Mouse (Mus musculus): ENCODE results near the gene Tbx10. TPM values are rescaled to one million over a fixed set of nuclear protein-coding genes. Genes with fewer than 3 reads are reported as not detected.
"Not testable (repeated sequence)": the region's sequence is repeated elsewhere in the genome, so short reads cannot be mapped to it uniquely, and the experiment has no call there.

Tbx10 gene
- total and polyA plus RNA-seq, 2 experiments from 2014 or later: not detected

GRCm38 (mm10) chr19:3958470-3958869 lies 34.1 kb upstream of the Tbx10 start, which contains the start of gene Aldh3b3:
TSS of gene Aldh3b3 (plus strand) at chr19:3958645.
- DNase-seq (ENCODE audit: low spot score) (peak; percentile 51), ATAC-seq (ENCODE audit: low FRiP score) (no peak)
- H3K9ac ChIP-seq (replicated peaks; ENCODE audit: low read length, poor library complexity, severe bottlenecking): no peak within 1 kb of the TSS
- no peaks in the 10 kb centered on the region for H3K27me3 ChIP-seq (ENCODE audit: insufficient read depth, low read length)
- H3K4me1 ChIP-seq (ENCODE audit: insufficient read depth, low read length): no peaks in the 10 kb centered on the region
- 74% methylated on average over 4 of the region's 4 CpGs for WGBS
- no peak for TF ChIP-seq CTCF (IDR thresholded peaks at IDR 0.05)
- H3K4me2 ChIP-seq (ENCODE audit: low read depth, low read length, poor library complexity, severe bottlenecking): no peak within 1 kb of the TSS
- no peak within 1 kb of the TSS for H3K4me3 ChIP-seq (ENCODE audit: low read depth, low read length)
- H3K9me3 ChIP-seq (ENCODE audit: low read length): no peaks in the 10 kb centered on the region
- no peak within 1 kb of the TSS for H3K27ac ChIP-seq (ENCODE audit: low read depth, low read length)
- no peaks in the 10 kb centered on the region for H3K36me3 ChIP-seq (ENCODE audit: insufficient read depth, low read length)

- ATAC-seq (ENCODE audit: low FRiP score) (no peak), DNase-seq (ENCODE audit: low spot score) (no peak)
- no peak overlapping the region for H3K4me2 ChIP-seq (ENCODE audit: low read depth, low read length, poor library complexity, severe bottlenecking)
- H3K27ac ChIP-seq (ENCODE audit: low read depth, low read length): no peak overlapping the region
- no peaks in the 10 kb centered on the region for H3K27me3 ChIP-seq (ENCODE audit: insufficient read depth, low read length)
- no peaks in the 10 kb centered on the region for H3K9me3 ChIP-seq (ENCODE audit: low read length)
- no peaks in the 10 kb centered on the region for H3K4me1 ChIP-seq (ENCODE audit: insufficient read depth, low read length)
- no peak for TF ChIP-seq CTCF (IDR thresholded peaks at IDR 0.05)
- no peak overlapping the region for H3K4me3 ChIP-seq (ENCODE audit: low read depth, low read length)
- H3K9ac ChIP-seq (replicated peaks; ENCODE audit: low read length, poor library complexity, severe bottlenecking): no peak overlapping the region
- H3K36me3 ChIP-seq (ENCODE audit: insufficient read depth, low read length): no peaks in the 10 kb centered on the region
These were observed 33.5 kb upstream of the Tbx10 start for GRCm38 (mm10) chr19:3959030-3959429.

DNA sequence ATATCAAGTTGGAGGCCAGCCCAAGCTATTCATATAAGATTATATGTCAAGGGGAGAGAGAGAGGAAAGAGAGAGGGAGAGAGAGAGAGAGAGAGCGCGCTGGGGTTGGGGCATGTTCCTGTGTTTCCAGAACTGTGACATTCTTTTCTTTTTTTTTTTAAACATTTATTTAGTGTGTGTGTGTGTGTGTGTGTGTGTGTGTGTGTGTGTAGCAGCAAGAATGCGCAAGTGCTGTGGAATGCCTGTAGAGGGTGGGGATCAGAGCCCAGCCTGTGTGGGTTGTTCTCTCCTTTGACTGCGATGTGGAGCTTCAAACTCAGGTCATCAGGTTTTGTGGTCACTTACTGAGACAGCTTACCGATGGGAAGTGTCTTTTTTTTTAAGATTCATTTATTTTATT lies 32.3 kb upstream of the Tbx10 start:
- H3K4me1 ChIP-seq (ENCODE audit: insufficient read depth, low read length): no peaks in the 10 kb centered on the region
- DNase-seq (ENCODE audit: low spot score): no peak
- H3K36me3 ChIP-seq (ENCODE audit: insufficient read depth, low read length): no peaks in the 10 kb centered on the region
- no peaks in the 10 kb centered on the region for H3K27me3 ChIP-seq (ENCODE audit: insufficient read depth, low read length)
- TF ChIP-seq CTCF (IDR thresholded peaks at IDR 0.05): no peak
- WGBS: 92% methylated on average over 5 of the region's 5 CpGs
- no peak overlapping the region for H3K4me3 ChIP-seq (ENCODE audit: low read depth, low read length)
- no peak overlapping the region for H3K9ac ChIP-seq (replicated peaks; ENCODE audit: low read length, poor library complexity, severe bottlenecking)
- no peak for ATAC-seq (ENCODE audit: low FRiP score)
- no peaks in the 10 kb centered on the region for H3K9me3 ChIP-seq (ENCODE audit: low read length)
- no peak overlapping the region for H3K27ac ChIP-seq (ENCODE audit: low read depth, low read length)
- no peak overlapping the region for H3K4me2 ChIP-seq (ENCODE audit: low read depth, low read length, poor library complexity, severe bottlenecking)

DNA sequence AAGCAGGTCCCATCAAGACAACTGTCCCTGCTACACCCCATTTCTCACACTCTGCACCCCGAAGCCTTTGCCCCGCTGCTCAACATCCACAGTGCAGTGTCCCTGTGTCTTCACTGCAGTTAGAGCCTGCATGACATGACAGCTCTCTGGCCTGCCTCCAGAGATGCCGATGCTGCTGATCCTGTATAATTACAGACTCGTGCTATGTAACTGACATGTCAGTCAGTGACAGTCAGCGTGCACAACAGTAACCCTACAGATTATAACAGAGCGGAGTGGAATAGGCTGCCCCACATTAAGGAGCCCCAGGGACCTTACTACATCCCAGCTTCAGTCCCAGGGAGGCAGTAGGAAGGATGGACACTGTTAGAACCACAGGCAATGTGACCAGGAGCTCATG lies 30.7 kb upstream of the Tbx10 start:
- WGBS: 70% methylated on average over 6 of the region's 6 CpGs
- H3K4me3 ChIP-seq (ENCODE audit: low read depth, low read length); H3K36me3 ChIP-seq (ENCODE audit: insufficient read depth, low read length); H3K9ac ChIP-seq (replicated peaks; ENCODE audit: low read length, poor library complexity, severe bottlenecking); H3K27ac ChIP-seq (ENCODE audit: low read depth, low read length); H3K9me3 ChIP-seq (ENCODE audit: low read length); DNase-seq (ENCODE audit: low spot score); ATAC-seq (ENCODE audit: low FRiP score); H3K4me2 ChIP-seq (ENCODE audit: low read depth, low read length, poor library complexity, severe bottlenecking); H3K27me3 ChIP-seq (ENCODE audit: insufficient read depth, low read length); H3K4me1 ChIP-seq (ENCODE audit: insufficient read depth, low read length): not testable (repeated sequence)

- DNase-seq (ENCODE audit: low spot score) (no peak), ATAC-seq (ENCODE audit: low FRiP score) (no peak)
- Histone ChIP-seq H3K4me3 (ENCODE audit: low read depth, low read length) (no peak overlapping the region), H3K36me3 (ENCODE audit: insufficient read depth, low read length) (no peaks in the 10 kb centered on the region), H3K4me2 (ENCODE audit: low read depth, low read length, poor library complexity, severe bottlenecking) (no peak overlapping the region), H3K4me1 (ENCODE audit: insufficient read depth, low read length) (no peaks in the 10 kb centered on the region), H3K9me3 (ENCODE audit: low read length) (no peaks in the 10 kb centered on the region), H3K27me3 (ENCODE audit: insufficient read depth, low read length) (no peaks in the 10 kb centered on the region), H3K27ac (ENCODE audit: low read depth, low read length) (no peak overlapping the region), H3K9ac (replicated peaks; ENCODE audit: low read length, poor library complexity, severe bottlenecking) (no peak overlapping the region)
- peak; percentile 47; the same call in 1 of the 2 replicates for TF ChIP-seq CTCF (IDR thresholded peaks at IDR 0.05)
- WGBS: 16% methylated on average over 2 of the region's 2 CpGs
These were observed 30.1 kb upstream of the Tbx10 start for GRCm38 (mm10) chr19:3962469-3962868.

DNA sequence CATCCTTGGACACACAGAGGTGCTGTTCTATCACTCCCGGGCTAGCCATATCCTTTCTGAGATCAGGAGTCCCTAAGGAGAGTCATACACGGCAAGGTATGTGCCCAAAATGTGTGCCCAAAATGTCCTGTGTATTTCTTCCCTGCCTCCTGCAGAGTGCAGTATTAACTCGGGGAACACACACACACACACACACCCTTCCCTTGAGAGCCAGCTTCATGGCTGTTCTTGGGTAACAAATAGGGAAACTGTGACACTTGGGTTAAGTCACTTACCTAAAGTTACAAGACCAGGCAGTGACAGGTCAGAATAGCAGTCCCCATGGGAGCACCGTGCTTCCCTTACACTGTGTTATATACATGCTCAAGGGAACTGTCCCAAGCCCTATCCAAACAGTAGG lies 28.5 kb upstream of the Tbx10 start:
- H3K4me2 ChIP-seq (ENCODE audit: low read depth, low read length, poor library complexity, severe bottlenecking): no peak overlapping the region
- H3K27ac ChIP-seq (ENCODE audit: low read depth, low read length): no peak overlapping the region
- DNase-seq (ENCODE audit: low spot score) (no peak), ATAC-seq (ENCODE audit: low FRiP score) (no peak)
- no peaks in the 10 kb centered on the region for H3K36me3 ChIP-seq (ENCODE audit: insufficient read depth, low read length)
- no peaks in the 10 kb centered on the region for H3K9me3 ChIP-seq (ENCODE audit: low read length)
- H3K4me3 ChIP-seq (ENCODE audit: low read depth, low read length): no peak overlapping the region
- H3K9ac ChIP-seq (replicated peaks; ENCODE audit: low read length, poor library complexity, severe bottlenecking): no peak overlapping the region
- no peak for TF ChIP-seq CTCF (IDR thresholded peaks at IDR 0.05)
- H3K4me1 ChIP-seq (ENCODE audit: insufficient read depth, low read length): no peaks in the 10 kb centered on the region
- 76% methylated on average over 4 of the region's 4 CpGs for WGBS
- H3K27me3 ChIP-seq (ENCODE audit: insufficient read depth, low read length): no peaks in the 10 kb centered on the region
